Mouse (Mus musculus) lung, embryonic 15.5 days (tissue): ENCODE results near the gene Atp4b. TPM values are rescaled to one million over a fixed set of nuclear protein-coding genes. Genes with fewer than 3 reads are reported as not detected.
A peak's percentile ranks its signal among the peaks of the same experiment; 100 is the strongest.

Experiments
- ATAC-seq: fragments of 200-750 bp; cut with Nextera tagmentation; 2 replicates; pipeline ENCODE4 v1.8.0; 2017; ENCODE audit warnings: moderate number of reproducible peaks, borderline replicate concordance; ENCODE audit not compliant: low FRiP score, low TSS enrichment; ENCODE audit errors: extremely low read depth
- H3K27ac ChIP-seq: fragments of 300-500 bp; sonication (generic); 2 replicates; pipeline ENCODE4 v1.5.1; 2015; ENCODE audit warnings: moderate library complexity, mild to moderate bottlenecking, inconsistent platforms
- H3K27me3 ChIP-seq: fragments of 300-500 bp; sonication (generic); 2 replicates; pipeline ENCODE4 v1.6.1; 2015; ENCODE audit warnings: inconsistent platforms
- H3K36me3 ChIP-seq: fragments of 300-500 bp; sonication (generic); 2 replicates; pipeline ENCODE4 v1.6.1; 2015; ENCODE audit warnings: inconsistent platforms
- H3K4me1 ChIP-seq: fragments of 300-500 bp; sonication (generic); 2 replicates; pipeline ENCODE4 v1.6.1; 2015; ENCODE audit warnings: inconsistent platforms
- H3K4me2 ChIP-seq: fragments of 300-500 bp; sonication (generic); 2 replicates; pipeline ENCODE4 v1.6.1; 2015; ENCODE audit warnings: inconsistent platforms, mild to moderate bottlenecking, moderate library complexity
- H3K4me3 ChIP-seq: fragments of 300-500 bp; sonication (generic); 2 replicates; pipeline ENCODE4 v1.5.1; 2015; ENCODE audit warnings: mild to moderate bottlenecking, inconsistent platforms
- H3K9ac ChIP-seq: fragments of 300-500 bp; sonication (generic); 2 replicates; pipeline ENCODE4 v1.6.1; 2015; ENCODE audit warnings: inconsistent platforms
- H3K9me3 ChIP-seq: fragments of 300-500 bp; sonication (generic); 2 replicates; pipeline ENCODE4 v1.6.1; 2016; ENCODE audit warnings: inconsistent platforms
- WGBS: fragments of 180-500 bp; shearing (Covaris S2); methylation state at CpG from one replicate; pipeline ENCODE4 v1.1.7; 2015; 5-methylcytosine and 5-hydroxymethylcytosine counted together
- polyA plus RNA-seq: library from polyadenylated mRNA; unstranded; fragments of >200 nt; fragmentation: Nextera tagmentation; extraction: Ambion mirVana; gene quantifications from 2 replicates; pipeline ENCODE4 v1.2.1, GENCODE M21; 2015

The Atp4b gene
- polyA plus RNA-seq, result not detected in 2 replicates

DNA sequence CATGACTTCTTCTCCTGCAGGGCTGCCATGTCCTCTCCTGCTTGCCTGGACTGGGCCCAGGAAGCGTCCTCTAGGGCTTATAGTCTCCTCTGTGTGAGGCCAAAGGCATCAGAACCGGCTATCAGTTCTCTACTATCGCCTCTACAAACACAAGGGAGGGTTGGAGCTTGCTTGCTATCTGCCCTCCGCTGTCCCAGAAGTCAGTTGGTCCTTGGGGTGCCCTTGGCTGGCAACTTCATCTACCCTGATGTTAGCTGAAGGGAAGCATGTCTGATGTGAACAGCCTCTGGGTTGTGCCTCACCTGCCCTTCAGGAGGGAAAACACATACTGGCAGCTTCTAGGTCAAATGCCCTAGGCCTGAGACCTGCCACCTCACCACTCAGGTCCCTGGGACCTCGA lies at the start of gene Atp4b:
Gene Atp4b, minus strand, starts transcription at position 101 of the 400 bp plus-strand sequence.
- no peaks in the 10 kb centered on the region for H3K27me3 ChIP-seq
- ATAC-seq, result no peak
- H3K4me3 ChIP-seq, result no peak within 1 kb of the TSS

DNA sequence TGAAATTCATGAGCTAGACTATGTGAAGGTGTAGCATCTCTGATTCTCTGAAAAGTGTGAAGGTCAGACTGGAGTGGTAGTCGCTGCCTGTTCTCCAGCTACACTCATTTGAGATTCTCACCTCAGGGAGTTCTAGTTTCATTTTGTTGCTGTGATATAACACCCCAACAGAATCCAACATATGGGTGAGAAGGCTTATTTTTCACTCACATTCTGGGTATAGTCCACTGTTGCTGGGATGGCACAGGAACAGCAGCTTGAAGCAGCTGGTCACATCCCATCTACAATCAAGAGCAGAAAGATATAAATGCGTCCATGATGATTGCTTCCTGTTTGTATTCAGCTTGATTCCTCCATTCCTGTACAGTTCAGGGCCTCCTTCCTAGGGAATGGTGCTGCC lies 45.5 kb upstream of the Atp4b start:
- H3K4me3 ChIP-seq, result no peak overlapping the region
- no peaks in the 10 kb centered on the region for H3K4me1 ChIP-seq
- no peak overlapping the region for H3K9ac ChIP-seq
- peaks cover 4% of the 10 kb centered on the region for H3K27me3 ChIP-seq
- H3K9me3 ChIP-seq, result no peaks in the 10 kb centered on the region
- H3K27ac ChIP-seq, result no peak overlapping the region
- ATAC-seq, result no peak
- H3K4me2 ChIP-seq, result no peak overlapping the region
- 78% methylated on average over 2 of the region's 2 CpGs for WGBS
- H3K36me3 ChIP-seq, result no peaks in the 10 kb centered on the region

More for the DNA sequence above, at the start of gene Atp4b:
- no peaks in the 10 kb centered on the region for H3K36me3 ChIP-seq
- no peak within 1 kb of the TSS for H3K9ac ChIP-seq
- no peaks in the 10 kb centered on the region for H3K4me1 ChIP-seq
- no peaks in the 10 kb centered on the region for H3K9me3 ChIP-seq
- 72% methylated on average over 5 of the region's 5 CpGs for WGBS
- no peak within 1 kb of the TSS for H3K4me2 ChIP-seq
- no peak within 1 kb of the TSS for H3K27ac ChIP-seq

DNA sequence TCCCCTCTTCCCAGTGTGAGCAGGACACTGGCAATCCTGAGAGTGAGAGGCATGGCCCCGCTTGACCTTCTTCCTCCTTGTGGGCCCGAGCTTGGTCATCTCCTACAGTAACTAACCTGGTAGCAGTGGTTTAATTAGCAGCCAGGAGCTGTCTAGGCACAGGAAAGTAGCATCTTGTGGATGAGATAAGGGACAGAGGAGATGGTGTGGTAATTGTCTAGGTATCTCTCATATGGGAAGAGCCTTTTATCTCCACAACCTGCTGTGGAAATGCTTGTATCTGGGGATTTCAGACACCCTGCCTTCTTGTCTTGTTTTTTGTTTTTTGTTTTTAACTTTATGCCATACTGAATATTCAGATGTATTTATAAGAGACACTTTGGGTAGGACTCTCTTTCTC lies 40.9 kb upstream of the Atp4b start:
- WGBS, result 64% methylated on average over 2 of the region's 2 CpGs
- H3K4me1 ChIP-seq, result no peaks in the 10 kb centered on the region

DNA sequence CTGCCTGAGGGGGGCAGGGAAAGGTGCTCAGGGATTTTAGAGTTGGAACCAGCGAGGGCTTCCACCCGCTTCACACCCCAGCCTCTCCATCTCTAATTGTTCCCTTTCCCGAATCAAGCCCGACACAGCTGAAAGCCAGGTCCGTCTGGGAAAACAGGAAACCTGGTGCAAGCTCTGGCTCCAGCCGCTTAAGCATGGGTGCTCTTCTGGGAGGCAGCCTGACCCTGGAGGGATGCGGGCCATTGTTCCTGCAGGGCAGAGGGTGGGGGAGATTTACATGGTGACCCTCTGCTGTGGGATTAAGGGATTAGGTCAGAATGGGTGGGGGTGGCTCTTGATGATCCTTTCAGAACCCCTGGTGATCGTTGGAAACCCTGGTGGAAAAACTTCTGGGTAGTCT lies 39.4 kb upstream of the Atp4b start:
- Histone ChIP-seq H3K27me3 (peaks cover 38% of the 10 kb centered on the region), H3K4me2 (no peak overlapping the region)

More for the DNA sequence above, 40.9 kb upstream of the Atp4b start:
- Histone ChIP-seq H3K27ac (no peak overlapping the region), H3K36me3 (no peaks in the 10 kb centered on the region), H3K27me3 (peaks cover 38% of the 10 kb centered on the region), H3K9ac (no peak overlapping the region), H3K9me3 (no peaks in the 10 kb centered on the region), H3K4me2 (no peak overlapping the region), H3K4me3 (no peak overlapping the region)
- no peak for ATAC-seq

DNA sequence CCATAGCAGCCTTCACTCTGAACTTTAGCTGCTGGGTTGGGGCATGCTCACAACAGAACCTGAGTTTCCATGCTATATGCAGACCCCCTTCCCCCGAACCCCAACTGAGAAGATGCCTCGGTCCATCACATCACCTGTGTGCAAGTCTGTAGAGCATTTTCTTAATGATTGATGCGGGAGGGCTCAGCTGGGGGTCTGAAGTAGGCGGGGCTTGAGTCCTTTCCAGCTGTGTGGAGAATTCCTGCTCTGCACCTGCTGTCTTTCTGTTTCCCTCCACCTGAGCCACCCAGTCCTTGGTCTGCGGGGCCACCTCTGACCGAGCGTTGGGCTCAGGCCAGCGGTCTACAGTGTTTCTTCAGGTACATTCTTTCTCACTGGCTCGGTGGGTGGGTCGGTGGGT lies 38.3 kb upstream of the Atp4b start, which contains the start of gene Tmem255b:
Gene Tmem255b, plus strand, starts transcription at position 301 of the 400 bp plus-strand sequence.
- no peaks in the 10 kb centered on the region for H3K36me3 ChIP-seq
- H3K9me3 ChIP-seq, result no peaks in the 10 kb centered on the region
- H3K9ac ChIP-seq, result no peak within 1 kb of the TSS
- no peak for ATAC-seq
- H3K27me3 ChIP-seq, result peaks cover 38% of the 10 kb centered on the region
- H3K4me2 ChIP-seq, result no peak within 1 kb of the TSS
- WGBS, result 18% methylated on average over 10 of the region's 10 CpGs
- H3K4me1 ChIP-seq, result no peaks in the 10 kb centered on the region
- no peak within 1 kb of the TSS for H3K4me3 ChIP-seq
- no peak within 1 kb of the TSS for H3K27ac ChIP-seq

More for the DNA sequence above, 39.4 kb upstream of the Atp4b start:
- Histone ChIP-seq H3K9me3 (no peaks in the 10 kb centered on the region), H3K4me3 (no peak overlapping the region), H3K36me3 (no peaks in the 10 kb centered on the region), H3K27ac (no peak overlapping the region), H3K9ac (no peak overlapping the region), H3K4me1 (no peaks in the 10 kb centered on the region)
- WGBS, result 10% methylated on average over 8 of the region's 8 CpGs
- ATAC-seq, result no peak

DNA sequence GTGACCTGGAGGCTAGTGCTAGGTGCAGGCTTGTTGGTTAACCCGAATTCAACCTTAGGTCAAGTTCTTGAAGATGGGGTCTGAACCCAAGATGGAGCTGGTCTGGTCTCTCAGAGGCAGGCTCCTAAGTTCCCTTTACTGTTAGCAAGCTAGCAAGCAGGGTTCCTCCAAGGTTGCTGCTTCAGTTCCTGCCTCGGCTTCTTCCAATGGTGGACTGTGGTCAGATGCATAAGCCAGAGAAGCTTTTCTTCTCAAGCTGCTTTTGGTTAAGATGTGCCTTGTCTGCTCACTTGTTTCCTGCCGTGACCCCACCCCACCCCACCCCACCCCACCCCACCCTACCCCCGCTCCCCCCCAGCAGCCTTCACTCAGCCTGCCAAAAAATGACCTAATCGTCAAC lies 36.5 kb upstream of the Atp4b start:
- Histone ChIP-seq H3K27ac (no peak overlapping the region), H3K9ac (no peak overlapping the region), H3K4me1 (no peaks in the 10 kb centered on the region), H3K9me3 (no peaks in the 10 kb centered on the region), H3K36me3 (no peaks in the 10 kb centered on the region), H3K27me3 (peaks cover 38% of the 10 kb centered on the region), H3K4me3 (no peak overlapping the region), H3K4me2 (no peak overlapping the region)
- 63% methylated on average over 5 of the region's 5 CpGs for WGBS
- no peak for ATAC-seq

DNA sequence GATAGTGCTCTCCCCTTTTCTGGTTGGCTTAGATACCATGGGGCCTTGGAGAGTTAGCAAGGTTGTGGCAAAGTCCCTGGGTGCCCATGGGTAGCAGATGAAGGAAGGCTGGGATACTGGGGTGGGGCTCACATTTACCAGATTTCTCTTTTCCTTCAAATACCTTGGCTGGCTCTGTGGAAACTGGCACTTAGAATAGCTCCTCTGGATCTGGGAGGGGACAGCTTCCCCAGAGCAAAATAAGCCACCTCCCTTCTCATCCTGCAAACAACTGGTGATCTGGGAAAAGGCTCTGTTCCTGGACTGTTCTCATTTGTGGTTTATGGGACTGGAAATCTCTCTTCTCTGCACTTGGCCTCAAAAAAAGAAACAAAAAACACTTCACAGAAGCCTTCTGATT lies 34.2 kb upstream of the Atp4b start:
- Histone ChIP-seq H3K4me2 (no peak overlapping the region), H3K4me3 (no peak overlapping the region), H3K27me3 (peaks cover 20% of the 10 kb centered on the region), H3K9me3 (no peaks in the 10 kb centered on the region), H3K4me1 (no peaks in the 10 kb centered on the region; the same call in 1 of the 2 replicates), H3K9ac (no peak overlapping the region), H3K27ac (no peak overlapping the region), H3K36me3 (no peaks in the 10 kb centered on the region)
- ATAC-seq, result no peak

DNA sequence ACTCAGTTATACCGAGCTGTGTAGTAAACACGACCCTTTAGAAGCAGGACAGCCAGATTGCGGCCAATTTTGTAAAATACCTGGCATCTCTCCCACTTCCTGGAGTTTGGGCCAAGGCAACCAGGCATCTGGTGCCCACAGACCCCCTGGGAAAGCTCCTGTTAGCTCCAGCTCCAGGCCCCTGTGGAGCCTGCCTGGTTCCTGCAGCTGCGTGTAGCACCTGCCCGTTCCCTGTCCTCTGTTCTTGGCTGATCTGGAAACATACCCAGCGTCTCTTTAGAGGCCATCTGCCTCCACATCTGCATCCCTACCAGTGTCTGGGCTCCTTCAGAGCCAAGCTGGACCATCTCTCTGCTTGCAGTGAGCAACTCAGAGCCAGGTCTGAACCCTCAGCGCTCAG lies 33.8 kb upstream of the Atp4b start:
- H3K36me3 ChIP-seq, result no peaks in the 10 kb centered on the region
- peaks cover 16% of the 10 kb centered on the region for H3K27me3 ChIP-seq
- H3K4me3 ChIP-seq, result no peak overlapping the region
- WGBS, result 63% methylated on average over 7 of the region's 7 CpGs
- H3K4me1 ChIP-seq, result no peaks in the 10 kb centered on the region; the same call in 1 of the 2 replicates
- no peak overlapping the region for H3K27ac ChIP-seq
- no peak overlapping the region for H3K9ac ChIP-seq
- H3K4me2 ChIP-seq, result no peak overlapping the region
- H3K9me3 ChIP-seq, result no peaks in the 10 kb centered on the region
- no peak for ATAC-seq

DNA sequence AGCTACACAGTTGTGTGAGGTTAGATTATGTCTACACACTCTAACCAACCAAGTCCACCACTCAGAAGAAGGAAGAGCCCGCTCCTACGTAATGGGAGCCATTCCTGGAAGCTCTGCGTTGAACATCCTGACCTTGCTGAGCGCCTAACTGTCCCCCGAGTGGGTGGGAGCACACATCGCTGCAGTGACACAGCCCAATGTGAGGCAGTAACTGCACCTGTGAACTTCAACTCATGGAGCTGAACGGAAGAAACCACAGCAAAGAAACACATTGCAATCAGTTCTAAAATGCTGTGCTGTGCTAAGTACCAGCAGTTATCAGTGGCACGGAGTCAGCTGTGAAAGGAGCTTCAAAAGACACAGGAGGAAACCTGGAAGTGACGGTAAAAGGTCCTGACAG lies 31.5 kb upstream of the Atp4b start:
- no peak for ATAC-seq
- no peak overlapping the region for H3K4me3 ChIP-seq
- H3K27ac ChIP-seq, result no peak overlapping the region
- H3K9ac ChIP-seq, result no peak overlapping the region
- no peaks in the 10 kb centered on the region for H3K27me3 ChIP-seq
- H3K36me3 ChIP-seq, result no peaks in the 10 kb centered on the region
- H3K9me3 ChIP-seq, result no peaks in the 10 kb centered on the region
- H3K4me1 ChIP-seq, result no peaks in the 10 kb centered on the region; the same call in 1 of the 2 replicates
- H3K4me2 ChIP-seq, result no peak overlapping the region
- WGBS, result 74% methylated on average over 9 of the region's 9 CpGs

DNA sequence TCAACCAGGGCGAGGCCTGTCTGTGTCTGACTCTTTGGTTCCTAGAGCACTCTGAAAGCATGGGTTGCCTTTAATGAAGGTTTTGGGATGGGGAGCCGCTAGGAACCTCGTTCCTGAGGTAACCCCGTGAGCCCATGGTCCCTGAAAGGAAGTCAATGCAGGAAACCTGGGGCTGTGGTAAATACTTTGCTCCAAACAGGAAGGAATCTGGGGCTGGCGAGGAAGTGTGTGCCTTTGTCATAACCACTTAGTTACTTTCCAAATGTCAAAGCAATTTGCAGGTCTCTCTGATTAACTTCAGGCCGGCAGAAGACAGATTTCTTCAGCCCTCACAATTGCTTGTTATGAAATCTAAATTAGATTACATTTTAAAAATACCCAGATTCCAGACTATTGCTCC lies 30.7 kb upstream of the Atp4b start:
- Histone ChIP-seq H3K4me3 (no peak overlapping the region), H3K36me3 (no peaks in the 10 kb centered on the region), H3K27ac (0 out of 2 replicates have a peak overlapping the region, but pooled peaks have one; percentile 8), H3K9ac (no peak overlapping the region), H3K4me1 (no peaks in the 10 kb centered on the region; the same call in 1 of the 2 replicates), H3K27me3 (no peaks in the 10 kb centered on the region), H3K4me2 (no peak overlapping the region), H3K9me3 (no peaks in the 10 kb centered on the region)
- no peak for ATAC-seq
- 56% methylated on average over 6 of the region's 6 CpGs for WGBS

DNA sequence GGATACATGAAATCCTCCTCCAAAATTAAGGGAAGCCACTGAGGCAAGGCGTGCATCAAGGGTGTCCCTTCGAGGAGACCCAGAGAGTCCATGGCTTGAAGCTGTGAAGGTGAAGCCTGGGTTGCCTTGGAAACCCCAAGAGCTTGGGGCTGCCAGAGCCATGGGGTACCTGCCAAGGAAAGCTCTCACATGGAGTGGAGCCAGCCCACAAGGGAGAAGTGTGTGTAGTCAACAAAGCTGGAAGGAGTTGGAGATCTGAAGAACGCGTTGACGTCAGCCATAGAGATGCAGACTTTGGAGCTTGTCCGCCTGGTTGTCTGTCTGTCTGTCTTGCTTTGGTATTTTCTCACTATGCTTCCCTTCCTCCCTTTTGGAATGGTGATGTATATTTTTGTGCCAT lies 24.3 kb upstream of the Atp4b start:
- H3K4me2 ChIP-seq, result no peak overlapping the region
- no peak overlapping the region for H3K9ac ChIP-seq
- no peaks in the 10 kb centered on the region for H3K27me3 ChIP-seq
- no peaks in the 10 kb centered on the region for H3K4me1 ChIP-seq
- no peaks in the 10 kb centered on the region for H3K36me3 ChIP-seq
- H3K9me3 ChIP-seq, result no peaks in the 10 kb centered on the region
- no peak for ATAC-seq
- 89% methylated on average over 6 of the region's 6 CpGs for WGBS
- no peak overlapping the region for H3K27ac ChIP-seq
- no peak overlapping the region for H3K4me3 ChIP-seq

DNA sequence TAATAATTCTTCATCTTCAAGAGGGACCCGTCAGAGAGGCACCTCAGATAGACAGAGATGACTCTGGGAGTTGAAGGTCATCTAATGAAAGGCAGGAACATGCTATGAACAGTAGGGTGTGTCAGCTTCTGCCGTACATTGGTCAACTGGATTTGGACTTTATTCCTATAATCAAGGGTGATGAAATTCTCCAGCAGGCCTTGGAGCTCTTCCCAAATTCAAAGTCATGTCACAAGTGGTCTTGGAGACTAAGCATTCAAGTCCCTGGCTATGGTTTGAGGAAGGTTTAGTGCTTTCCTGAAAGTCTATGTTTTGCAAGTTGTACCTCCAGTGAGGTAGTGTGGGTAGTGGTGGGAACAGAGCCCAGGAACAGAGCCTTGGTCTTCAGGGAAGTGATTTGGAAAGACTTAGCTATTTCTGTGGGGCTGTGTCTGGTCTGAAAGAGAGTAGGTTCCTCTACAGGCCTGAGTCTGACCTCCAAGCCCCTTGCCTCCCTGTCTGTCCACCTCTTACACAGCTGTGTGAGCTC lies 22.6 kb upstream of the Atp4b start:
- no peaks in the 10 kb centered on the region for H3K27me3 ChIP-seq
- whole genome bisulfite sequencing, result 68% methylated on average over 2 of the region's 2 CpGs
- H3K36me3 ChIP-seq, result no peaks in the 10 kb centered on the region
- no peaks in the 10 kb centered on the region for H3K9me3 ChIP-seq
- no peak overlapping the region for H3K27ac ChIP-seq
- no peak overlapping the region for H3K4me3 ChIP-seq
- ATAC-seq, result no peak
- H3K9ac ChIP-seq, result no peak overlapping the region
- H3K4me1 ChIP-seq, result no peaks in the 10 kb centered on the region
- no peak overlapping the region for H3K4me2 ChIP-seq

DNA sequence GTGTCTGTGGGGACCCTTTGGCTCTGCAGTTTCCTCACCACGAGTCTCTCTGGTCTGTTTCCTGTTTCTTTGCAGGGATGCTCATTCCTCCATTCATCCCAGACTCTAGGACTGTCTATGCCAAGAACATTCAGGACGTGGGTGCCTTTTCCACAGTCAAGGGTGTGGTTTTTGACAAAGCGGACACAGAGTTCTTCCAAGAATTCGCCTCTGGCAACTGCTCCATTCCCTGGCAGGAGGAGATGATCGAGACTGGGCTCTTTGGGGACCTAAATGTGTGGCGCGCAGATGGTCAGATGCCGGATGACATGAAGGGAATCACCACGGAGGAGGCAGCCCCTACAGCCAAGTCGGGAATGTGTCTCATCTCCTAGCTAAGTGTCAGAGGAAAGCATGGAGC lies 19.3 kb upstream of the Atp4b start:
- Histone ChIP-seq H3K27ac (no peak overlapping the region), H3K27me3 (no peaks in the 10 kb centered on the region), H3K36me3 (no peaks in the 10 kb centered on the region), H3K9me3 (no peaks in the 10 kb centered on the region), H3K4me3 (no peak overlapping the region), H3K4me1 (no peaks in the 10 kb centered on the region), H3K4me2 (no peak overlapping the region), H3K9ac (no peak overlapping the region)
- WGBS, result 62% methylated on average over 10 of the region's 10 CpGs
- ATAC-seq, result no peak
